Mouse (Mus musculus) NIH3T3 (cell line): ENCODE data around the gene Gm38431.

Experiments used
- DNase-seq: peaks from one replicate; pipeline ENCODE4 v3.0.0-alpha.2; 2012; ENCODE audit warnings: low read depth

Gm38431 gene

GRCm38 (mm10) chr9:21091707-21092320, at the start of gene Gm38431, which contains the start of gene Raver1:
Gene Gm38431, minus strand, starts transcription at chr9:21091997.
Gene Raver1, minus strand, starts transcription at chr9:21092008.
- peak; percentile 97 for DNase-seq

GRCm38 (mm10) chr9:21138386-21138785, 46.6 kb upstream of the Gm38431 start:
- DNase-seq: peak; percentile 69

GRCm38 (mm10) chr9:21137229-21137628, 45.4 kb upstream of the Gm38431 start:
- peak; percentile 83 for DNase-seq

GRCm38 (mm10) chr9:21136401-21136800, 44.6 kb upstream of the Gm38431 start:
- DNase-seq: no peak

- no peak for DNase-seq
Measured at GRCm38 (mm10) chr9:21135941-21136381, 44.2 kb upstream of the Gm38431 start.

GRCm38 (mm10) chr9:21135329-21135890, 43.6 kb upstream of the Gm38431 start:
- peak; percentile 28 for DNase-seq

GRCm38 (mm10) chr9:21134595-21135328, 43.0 kb upstream of the Gm38431 start:
- peak; percentile 94 for DNase-seq

GRCm38 (mm10) chr9:21133064-21133707, 41.4 kb upstream of the Gm38431 start:
- no peak for DNase-seq

GRCm38 (mm10) chr9:21132102-21132775, 40.4 kb upstream of the Gm38431 start:
- DNase-seq: peak; percentile 36

GRCm38 (mm10) chr9:21131059-21131956, 39.5 kb upstream of the Gm38431 start, which contains the start of gene Tyk2:
Gene Tyk2, minus strand, starts transcription at chr9:21131243.
- peak; percentile 96 for DNase-seq

GRCm38 (mm10) chr9:21126259-21126627, 34.4 kb upstream of the Gm38431 start:
- DNase-seq: peak; percentile 67

- DNase-seq: no peak
Measured at GRCm38 (mm10) chr9:21125502-21126258, 33.9 kb upstream of the Gm38431 start.

GRCm38 (mm10) chr9:21124837-21125236, 33.0 kb upstream of the Gm38431 start:
- no peak for DNase-seq

GRCm38 (mm10) chr9:21121483-21121882, 29.7 kb upstream of the Gm38431 start:
- no peak for DNase-seq

- no peak for DNase-seq
Measured at GRCm38 (mm10) chr9:21117073-21117472, 25.3 kb upstream of the Gm38431 start.

GRCm38 (mm10) chr9:21115105-21115504, 23.3 kb upstream of the Gm38431 start:
- DNase-seq: no peak

GRCm38 (mm10) chr9:21114190-21114589, 22.4 kb upstream of the Gm38431 start:
- DNase-seq: no peak

- DNase-seq: no peak
Measured at GRCm38 (mm10) chr9:21113751-21114150, 22.0 kb upstream of the Gm38431 start.

- no peak for DNase-seq
Measured at GRCm38 (mm10) chr9:21107607-21108237, 15.9 kb upstream of the Gm38431 start.
